Mouse (Mus musculus) G1E (cell line): ENCODE results near the gene Trank1. TPM values are rescaled to one million over a fixed set of nuclear protein-coding genes. Genes with fewer than 3 reads are reported as not detected.

Experiments
- ATAC-seq: 2 replicates; pipeline ENCODE4 v1.8.0; 2016; ENCODE audit warnings: mild to moderate bottlenecking; ENCODE audit not compliant: insufficient number of reproducible peaks, poor library complexity, low FRiP score, severe bottlenecking; ENCODE audit errors: extremely low read depth
- DNase-seq: peaks from one replicate; pipeline ENCODE4 v3.0.0; 2012; ENCODE audit warnings: low spot score
- H3K27me3 ChIP-seq: 2 replicates; pipeline ENCODE4 v1.6.1; 2012; ENCODE audit warnings: mild to moderate bottlenecking, low read length, inconsistent platforms; ENCODE audit not compliant: insufficient read depth
- H3K36me3 ChIP-seq: replicated peaks from 2 replicates; pipeline ENCODE3; 2012; ENCODE audit warnings: mild to moderate bottlenecking, inconsistent platforms
- H3K4me1 ChIP-seq: 2 replicates; pipeline ENCODE4 v1.6.1; 2012; ENCODE audit warnings: low read depth, low read length, inconsistent platforms, mixed read lengths; ENCODE audit not compliant: insufficient read depth
- H3K4me3 ChIP-seq: 2 replicates; pipeline ENCODE4 v1.5.1; 2012; ENCODE audit warnings: low read depth, mild to moderate bottlenecking, inconsistent platforms, low read length, moderate library complexity, mixed read lengths
- H3K9me3 ChIP-seq: replicated peaks from 2 replicates; pipeline ENCODE4 v1.6.1; 2012; ENCODE audit warnings: inconsistent platforms
- CTCF ChIP-seq: IDR thresholded peaks from 2 replicates; pipeline ENCODE4 v1.5.1; 2012; ENCODE audit warnings: low read depth, low read length, inconsistent platforms, mixed read lengths
- GATA1 ChIP-seq: IDR thresholded peaks from 2 replicates; pipeline ENCODE4 v1.6.1; 2012; ENCODE audit warnings: borderline replicate concordance, low read length, inconsistent platforms, mixed read lengths
- GATA2 ChIP-seq: IDR thresholded peaks from 2 replicates; pipeline ENCODE4 v1.6.1; 2012; ENCODE audit warnings: low read depth, low read length, inconsistent platforms, borderline replicate concordance
- POLR2AphosphoS5 ChIP-seq: IDR thresholded peaks from 2 replicates; pipeline ENCODE4 v1.6.1; 2012; ENCODE audit warnings: low read depth, low read length, inconsistent platforms; ENCODE audit not compliant: insufficient replicate concordance
- TAL1 ChIP-seq: conservative IDR thresholded peaks from 2 replicates; pipeline ENCODE4 v1.6.1; 2012; ENCODE audit warnings: low read depth, low read length, inconsistent platforms, mixed read lengths
- polyA plus RNA-seq: library from polyadenylated mRNA; stranded (reverse); fragments of >175 nt; gene quantifications from 2 replicates; pipeline ENCODE4 v1.2.3, GENCODE M21; 2012
- total RNA-seq, 2 experiments: library from RNA; stranded (forward) in 1 of 2; stranded (reverse) in 1 of 2; fragments of 200-1000 nt in 1 of 2; fragments of >200 nt in 1 of 2; fragmentation: Nextera tagmentation in 1 of 2; gene quantifications; 2 replicates each; pipeline ENCODE4 v1.2.3; 2014 to 2017

Gene Trank1
- total and polyA plus RNA-seq, 3 experiments = 0.05 TPM; not detected in 2

GRCm38 (mm10) chr9:111382469-111382868 is 70.9 kb downstream of the Trank1 start:
- no peak overlapping the region for H3K4me3 ChIP-seq
- H3K9me3 ChIP-seq = peaks cover 16% of the 10 kb centered on the region
- H3K4me1 ChIP-seq = no peaks in the 10 kb centered on the region
- TF ChIP-seq TAL1 (no peak), GATA1 (no peak), GATA2 (no peak), CTCF (no peak), POLR2AphosphoS5 (no peak)
- no peaks in the 10 kb centered on the region for H3K36me3 ChIP-seq
- H3K27me3 ChIP-seq = no peaks in the 10 kb centered on the region
- DNase-seq (no peak), ATAC-seq (no peak)

GRCm38 (mm10) chr9:111383046-111383445 is 71.5 kb downstream of the Trank1 start:
- DNase-seq (no peak), ATAC-seq (no peak)
- H3K4me1 ChIP-seq = no peaks in the 10 kb centered on the region
- no peaks in the 10 kb centered on the region for H3K36me3 ChIP-seq
- TF ChIP-seq CTCF (no peak), GATA1 (no peak)
- H3K9me3 ChIP-seq = peaks cover 20% of the 10 kb centered on the region
- no peaks in the 10 kb centered on the region for H3K27me3 ChIP-seq
- H3K4me3 ChIP-seq = no peak overlapping the region

GRCm38 (mm10) chr9:111383756-111384155 is 72.2 kb downstream of the Trank1 start:
- no peak for TF ChIP-seq CTCF
- TF ChIP-seq POLR2AphosphoS5 = no peak
- TF ChIP-seq GATA1 = no peak
- Histone ChIP-seq H3K9me3 (peaks cover 20% of the 10 kb centered on the region), H3K36me3 (no peaks in the 10 kb centered on the region), H3K4me1 (no peaks in the 10 kb centered on the region), H3K27me3 (no peaks in the 10 kb centered on the region), H3K4me3 (no peak overlapping the region)
- ATAC-seq = no peak
- no peak for DNase-seq

- TF ChIP-seq GATA1 (no peak), CTCF (no peak), GATA2 (no peak), TAL1 (no peak), POLR2AphosphoS5 (no peak)
- Histone ChIP-seq H3K9me3 (peaks cover 29% of the 10 kb centered on the region), H3K27me3 (no peaks in the 10 kb centered on the region), H3K4me1 (no peaks in the 10 kb centered on the region), H3K36me3 (no peaks in the 10 kb centered on the region), H3K4me3 (no peak overlapping the region)
- no peak for ATAC-seq
- DNase-seq = no peak
These were observed 74.3 kb downstream of the Trank1 start for GRCm38 (mm10) chr9:111385526-111386491.

- ATAC-seq = no peak
- DNase-seq = no peak
These were observed 75.0 kb downstream of the Trank1 start for GRCm38 (mm10) chr9:111386569-111386968.

GRCm38 (mm10) chr9:111387576-111387975 is 76.0 kb downstream of the Trank1 start:
- TF ChIP-seq GATA2 (no peak), CTCF (no peak), TAL1 (no peak), GATA1 (no peak), POLR2AphosphoS5 (no peak)
- no peak for DNase-seq
- no peak overlapping the region for H3K4me3 ChIP-seq

More at GRCm38 (mm10) chr9:111386569-111386968, 75.0 kb downstream of the Trank1 start:
- Histone ChIP-seq H3K27me3 (no peaks in the 10 kb centered on the region), H3K4me1 (no peaks in the 10 kb centered on the region), H3K9me3 (peaks cover 31% of the 10 kb centered on the region), H3K36me3 (no peaks in the 10 kb centered on the region), H3K4me3 (no peak overlapping the region)
- TF ChIP-seq GATA2 (no peak), POLR2AphosphoS5 (no peak), CTCF (no peak), TAL1 (no peak), GATA1 (no peak)

More at GRCm38 (mm10) chr9:111387576-111387975, 76.0 kb downstream of the Trank1 start:
- Histone ChIP-seq H3K36me3 (no peaks in the 10 kb centered on the region), H3K4me1 (no peaks in the 10 kb centered on the region), H3K27me3 (no peaks in the 10 kb centered on the region; the same call in 1 of the 2 replicates), H3K9me3 (peaks cover 40% of the 10 kb centered on the region)
- ATAC-seq = no peak
